Mouse (Mus musculus): ENCODE measurements around the gene Mex3d. TPM values are rescaled to one million over a fixed set of nuclear protein-coding genes. Genes with fewer than 3 reads are reported as not detected.
A peak's percentile ranks its signal among the peaks of the same experiment; 100 is the strongest.

The Mex3d gene
- polyA plus RNA-seq, 1 experiment from 2014 or later, result 6.3 TPM

- H3K27me3 ChIP-seq (ENCODE audit: control insufficient read depth, insufficient read depth, low read length), result no peaks in the 10 kb centered on the region
- H3K36me3 ChIP-seq (ENCODE audit: control insufficient read depth, insufficient read depth, low read length), result peaks cover 46% of the 10 kb centered on the region
- WGBS, result 9% methylated on average over 17 of the region's 17 CpGs
- H3K4me3 ChIP-seq (ENCODE audit: control insufficient read depth in 1 of 2, insufficient read depth in 1 of 2, low read depth in 1 of 2, low read length in 2 of 2), result peak overlapping the region; percentile 43 to 55
- H3K27ac ChIP-seq (replicated peaks in 1 of 2; ENCODE audit: control insufficient read depth in 1 of 2, insufficient read depth in 1 of 2, low read depth in 2 of 2, low read length in 2 of 2), result peak overlapping the region; percentile 72 to 76
- peaks cover 17 to 33% of the 10 kb centered on the region in 2 experiments for H3K4me1 ChIP-seq (ENCODE audit: control insufficient read depth in 2 of 2, insufficient read depth in 2 of 2, low read length in 2 of 2)
- peak overlapping the region; percentile 67 for H3K4me2 ChIP-seq (ENCODE audit: low read length)
- no peak for ATAC-seq (ENCODE audit: insufficient number of reproducible peaks, insufficient read depth, low FRiP score, low read depth)
- no peaks in the 10 kb centered on the region for H3K9me3 ChIP-seq (ENCODE audit: control insufficient read depth, low read length)
- H3K9ac ChIP-seq (ENCODE audit: low read length), result peak overlapping the region; percentile 68
These were observed 12.7 kb upstream of the Mex3d start for GRCm38 (mm10) chr10:80399973-80400703.

DNA sequence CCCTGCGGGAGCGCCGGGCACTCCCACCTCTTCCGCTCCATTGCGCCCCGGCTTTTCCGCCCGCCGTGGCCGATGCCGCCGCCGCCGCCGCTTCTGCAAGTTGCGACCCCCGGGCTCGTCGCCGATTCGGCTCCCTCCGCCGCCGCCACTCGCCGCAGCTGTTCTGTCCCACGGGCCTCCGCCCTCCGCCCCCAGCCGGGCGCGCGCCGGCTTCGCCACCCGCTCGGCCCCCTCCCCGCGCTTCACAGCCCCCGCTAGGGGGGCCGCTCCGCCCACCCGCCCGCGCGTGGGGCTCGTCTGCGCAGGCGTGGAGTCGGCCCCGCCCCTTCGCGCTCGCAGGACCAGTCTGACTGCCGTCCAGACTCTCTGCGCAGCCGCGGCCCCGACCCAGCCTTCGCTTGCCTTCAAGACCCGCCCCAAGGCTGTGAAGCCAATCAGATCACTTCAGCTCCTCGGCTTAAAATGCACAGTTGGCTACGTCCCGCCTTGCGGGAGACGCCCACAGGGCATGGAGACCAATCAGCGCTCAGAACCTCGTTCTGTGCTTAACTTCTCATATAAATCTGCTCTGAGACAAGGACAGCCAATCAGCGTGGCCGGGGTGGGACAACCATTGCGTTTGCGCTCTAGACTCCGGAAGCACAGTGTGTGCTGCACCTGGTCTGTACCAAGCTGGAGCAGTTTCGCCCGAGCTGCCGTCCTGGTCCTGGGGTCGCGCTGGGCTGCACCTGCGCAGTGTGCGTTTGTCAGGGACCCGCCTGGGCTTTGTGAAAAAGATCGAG lies 11.9 kb upstream of the Mex3d start, which contains the start of gene Mbd3:
TSS of gene Mbd3 (minus strand) at position 360 of the 782 bp plus-strand sequence.
- peak within 1 kb of the TSS; percentile 96 to 100 for H3K27ac ChIP-seq (replicated peaks in 1 of 2; ENCODE audit: control insufficient read depth in 1 of 2, insufficient read depth in 1 of 2, low read depth in 2 of 2, low read length in 2 of 2)
- H3K36me3 ChIP-seq (ENCODE audit: control insufficient read depth, insufficient read depth, low read length), result peaks cover 53% of the 10 kb centered on the region
- peak within 1 kb of the TSS; percentile 85 for H3K4me2 ChIP-seq (ENCODE audit: low read length)
- peaks cover 16 to 27% of the 10 kb centered on the region in 2 experiments for H3K4me1 ChIP-seq (ENCODE audit: control insufficient read depth in 2 of 2, insufficient read depth in 2 of 2, low read length in 2 of 2)
- H3K9me3 ChIP-seq (ENCODE audit: control insufficient read depth, low read length), result no peaks in the 10 kb centered on the region
- peak within 1 kb of the TSS; percentile 70 to 82 for H3K4me3 ChIP-seq (ENCODE audit: control insufficient read depth in 1 of 2, insufficient read depth in 1 of 2, low read depth in 1 of 2, low read length in 2 of 2)
- no peaks in the 10 kb centered on the region for H3K27me3 ChIP-seq (ENCODE audit: control insufficient read depth, insufficient read depth, low read length)
- ATAC-seq (ENCODE audit: insufficient number of reproducible peaks, insufficient read depth, low FRiP score, low read depth), result peak; percentile 95
- WGBS, result under 1% methylated on average over 66 of the region's 82 CpGs
- peak within 1 kb of the TSS; percentile 98 for H3K9ac ChIP-seq (ENCODE audit: low read length)

- Histone ChIP-seq H3K9me3 (ENCODE audit: control insufficient read depth, low read length) (no peaks in the 10 kb centered on the region), H3K9ac (ENCODE audit: low read length) (peak overlapping the region; percentile 98), H3K4me3 (ENCODE audit: control insufficient read depth in 1 of 2, insufficient read depth in 1 of 2, low read depth in 1 of 2, low read length in 2 of 2) (peak overlapping the region; percentile 70 to 82), H3K27ac (replicated peaks in 1 of 2; ENCODE audit: control insufficient read depth in 1 of 2, insufficient read depth in 1 of 2, low read depth in 2 of 2, low read length in 2 of 2) (peak overlapping the region; percentile 96 to 100), H3K4me1 (ENCODE audit: control insufficient read depth in 2 of 2, insufficient read depth in 2 of 2, low read length in 2 of 2) (peaks cover 16 to 26% of the 10 kb centered on the region in 2 experiments), H3K4me2 (ENCODE audit: low read length) (peak overlapping the region; percentile 85), H3K36me3 (ENCODE audit: control insufficient read depth, insufficient read depth, low read length) (peaks cover 53% of the 10 kb centered on the region), H3K27me3 (ENCODE audit: control insufficient read depth, insufficient read depth, low read length) (no peaks in the 10 kb centered on the region)
- peak; percentile 84 for ATAC-seq (ENCODE audit: insufficient number of reproducible peaks, insufficient read depth, low FRiP score, low read depth)
- WGBS, result under 1% methylated on average over 57 of the region's 59 CpGs
These were observed 11.3 kb upstream of the Mex3d start for GRCm38 (mm10) chr10:80398719-80399190.

DNA sequence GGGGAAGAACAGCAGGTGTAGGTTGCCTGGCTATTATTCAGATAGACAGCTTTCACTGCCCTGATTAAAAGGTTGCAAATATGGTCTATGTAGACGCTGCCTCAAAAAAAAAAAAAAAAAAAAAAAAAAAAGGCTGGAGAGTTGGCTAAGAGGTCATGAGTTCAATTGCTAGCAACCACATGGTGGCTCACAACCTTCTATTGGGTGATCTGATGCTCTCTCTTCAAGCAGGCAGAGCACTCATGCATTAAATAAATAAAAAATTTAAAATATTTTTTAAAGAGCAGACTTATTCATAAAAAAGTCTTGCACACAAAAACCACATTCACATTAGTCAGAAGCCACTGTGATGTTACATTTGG lies 10.7 kb upstream of the Mex3d start:
- H3K9me3 ChIP-seq (ENCODE audit: control insufficient read depth, low read length), result no peaks in the 10 kb centered on the region
- peak overlapping the region; percentile 94 to 100 for H3K27ac ChIP-seq (replicated peaks in 1 of 2; ENCODE audit: control insufficient read depth in 1 of 2, insufficient read depth in 1 of 2, low read depth in 2 of 2, low read length in 2 of 2)
- no peak for ATAC-seq (ENCODE audit: insufficient number of reproducible peaks, insufficient read depth, low FRiP score, low read depth)
- H3K27me3 ChIP-seq (ENCODE audit: control insufficient read depth, insufficient read depth, low read length), result no peaks in the 10 kb centered on the region
- WGBS, result 3% methylated on average over 1 of the region's 1 CpGs
- H3K4me2 ChIP-seq (ENCODE audit: low read length), result peak overlapping the region; percentile 85
- peaks cover 53% of the 10 kb centered on the region for H3K36me3 ChIP-seq (ENCODE audit: control insufficient read depth, insufficient read depth, low read length)
- peaks cover 16 to 26% of the 10 kb centered on the region in 2 experiments for H3K4me1 ChIP-seq (ENCODE audit: control insufficient read depth in 2 of 2, insufficient read depth in 2 of 2, low read length in 2 of 2)
- peak overlapping the region; percentile 70 to 82 for H3K4me3 ChIP-seq (ENCODE audit: control insufficient read depth in 1 of 2, insufficient read depth in 1 of 2, low read depth in 1 of 2, low read length in 2 of 2)
- peak overlapping the region; percentile 98 for H3K9ac ChIP-seq (ENCODE audit: low read length)

GRCm38 (mm10) chr10:80397524-80398173 lies 10.2 kb upstream of the Mex3d start:
- H3K9me3 ChIP-seq (ENCODE audit: control insufficient read depth, low read length), result no peaks in the 10 kb centered on the region
- H3K4me3 ChIP-seq (ENCODE audit: control insufficient read depth in 1 of 2, insufficient read depth in 1 of 2, low read depth in 1 of 2, low read length in 2 of 2), result peak overlapping the region; percentile 28 to 82
- 49% methylated on average over 8 of the region's 8 CpGs for WGBS
- peak overlapping the region; percentile 31 to 100; a peak in 3 of 4 replicates for H3K27ac ChIP-seq (replicated peaks in 1 of 2; ENCODE audit: control insufficient read depth in 1 of 2, insufficient read depth in 1 of 2, low read depth in 2 of 2, low read length in 2 of 2)
- no peak for ATAC-seq (ENCODE audit: insufficient number of reproducible peaks, insufficient read depth, low FRiP score, low read depth)
- H3K9ac ChIP-seq (ENCODE audit: low read length), result peak overlapping the region; percentile 98; the same call in 1 of the 2 replicates
- no peaks in the 10 kb centered on the region for H3K27me3 ChIP-seq (ENCODE audit: control insufficient read depth, insufficient read depth, low read length)
- H3K4me2 ChIP-seq (ENCODE audit: low read length), result peak overlapping the region; percentile 85
- H3K36me3 ChIP-seq (ENCODE audit: control insufficient read depth, insufficient read depth, low read length), result peaks cover 53% of the 10 kb centered on the region
- H3K4me1 ChIP-seq (ENCODE audit: control insufficient read depth in 2 of 2, insufficient read depth in 2 of 2, low read length in 2 of 2), result peaks cover 16 to 26% of the 10 kb centered on the region in 2 experiments

DNA sequence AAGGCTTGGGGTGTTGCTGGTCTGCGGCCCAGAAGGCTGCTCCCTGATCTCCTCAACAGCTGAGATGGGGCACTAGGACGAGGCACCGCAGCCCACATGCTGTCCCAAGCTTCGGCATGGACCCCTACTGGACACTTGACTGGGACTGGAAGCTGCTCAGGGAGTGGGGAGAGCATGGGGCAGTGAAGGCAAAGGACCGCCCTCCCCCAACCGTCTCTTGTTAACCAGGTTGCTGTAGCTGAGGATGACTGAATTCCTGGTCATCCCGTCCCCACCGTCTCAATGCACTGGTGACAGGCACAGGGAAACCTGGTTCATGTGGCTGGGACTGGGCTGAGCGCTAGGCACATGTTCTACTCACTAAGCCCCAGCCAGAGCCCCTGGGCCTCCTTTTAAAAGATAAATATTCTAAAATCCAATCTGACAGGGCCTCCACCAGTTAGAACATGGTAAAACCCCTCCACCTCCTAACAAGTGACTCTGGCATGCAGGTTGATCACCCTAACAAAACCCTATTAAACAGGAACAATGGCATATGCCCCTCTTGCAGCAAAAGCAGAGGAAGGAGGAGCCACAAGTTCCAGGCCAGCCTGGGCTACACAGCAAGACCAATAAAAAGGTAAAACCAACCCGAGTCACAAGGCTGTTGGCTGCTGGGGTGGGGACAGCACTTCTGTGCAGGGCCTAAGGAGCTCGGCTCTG lies 9.5 kb upstream of the Mex3d start:
- H3K4me2 ChIP-seq (ENCODE audit: low read length), result peak overlapping the region; percentile 85
- H3K9me3 ChIP-seq (ENCODE audit: control insufficient read depth, low read length), result no peaks in the 10 kb centered on the region
- 85% methylated on average over 11 of the region's 11 CpGs for WGBS
- no peak overlapping the region for H3K4me3 ChIP-seq (ENCODE audit: control insufficient read depth in 1 of 2, insufficient read depth in 1 of 2, low read depth in 1 of 2, low read length in 2 of 2)
- H3K36me3 ChIP-seq (ENCODE audit: control insufficient read depth, insufficient read depth, low read length), result peaks cover 53% of the 10 kb centered on the region
- no peak for ATAC-seq (ENCODE audit: insufficient number of reproducible peaks, insufficient read depth, low FRiP score, low read depth)
- H3K27ac ChIP-seq (replicated peaks in 1 of 2; ENCODE audit: control insufficient read depth in 1 of 2, insufficient read depth in 1 of 2, low read depth in 2 of 2, low read length in 2 of 2), result peak overlapping the region in 1 of 2 experiments; percentile 25; a peak in 1 of 4 replicates
- peaks cover 16 to 26% of the 10 kb centered on the region in 2 experiments for H3K4me1 ChIP-seq (ENCODE audit: control insufficient read depth in 2 of 2, insufficient read depth in 2 of 2, low read length in 2 of 2)
- peak overlapping the region; percentile 98; the same call in 1 of the 2 replicates for H3K9ac ChIP-seq (ENCODE audit: low read length)
- no peaks in the 10 kb centered on the region for H3K27me3 ChIP-seq (ENCODE audit: control insufficient read depth, insufficient read depth, low read length)

Data from heart, embryonic 14.5 days (tissue).